Mouse (Mus musculus) ovary, postnatal 14 days (tissue): ENCODE measurements around the gene Krtap7-1.

Source experiments
- DNase-seq: peaks from one replicate; pipeline ENCODE4 v3.0.0; 2022; ENCODE audit warnings: low spot score

The Krtap7-1 gene

DNA sequence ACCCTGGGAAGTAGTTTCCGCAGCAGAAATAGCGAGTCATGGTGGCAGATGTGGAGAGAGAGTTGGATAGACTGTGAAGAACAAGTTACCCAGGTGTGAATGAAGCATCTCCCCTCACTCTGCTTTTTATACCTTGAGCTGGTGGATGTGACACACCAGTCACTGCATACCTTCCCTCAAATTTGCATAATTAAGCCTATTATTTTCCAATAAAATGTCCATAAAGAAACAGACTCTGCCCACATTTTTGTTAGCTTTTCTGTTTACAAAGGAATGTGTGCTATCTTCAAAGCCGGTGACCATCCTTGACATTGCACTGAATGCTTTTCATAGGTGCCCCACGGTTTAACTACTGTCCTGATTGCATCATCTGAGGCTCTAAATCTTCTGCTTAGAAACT lies at the start of gene Krtap7-1:
Krtap7-1 (minus strand) TSS at position 101 of the 400 bp plus-strand sequence.
- no peak for DNase-seq

DNA sequence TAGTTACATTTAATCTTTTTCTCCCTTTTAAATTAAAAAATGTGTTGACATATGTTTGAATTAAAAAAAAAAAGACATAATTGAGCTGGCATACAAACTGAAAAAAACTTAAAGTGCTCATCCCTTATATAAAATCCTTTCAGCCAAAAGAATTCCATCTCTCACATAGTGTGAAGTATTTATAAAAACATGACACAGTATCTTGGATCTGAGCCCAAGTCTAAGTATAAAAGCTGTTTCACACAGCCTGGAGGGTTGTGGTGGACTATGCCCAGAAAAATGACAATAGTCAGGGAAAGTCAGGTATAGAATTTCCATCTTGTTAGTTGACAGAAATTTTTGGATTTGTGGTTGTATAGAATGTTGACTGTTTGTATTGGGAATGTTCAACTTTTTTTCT lies 42.2 kb upstream of the Krtap7-1 start:
- no peak for DNase-seq

DNA sequence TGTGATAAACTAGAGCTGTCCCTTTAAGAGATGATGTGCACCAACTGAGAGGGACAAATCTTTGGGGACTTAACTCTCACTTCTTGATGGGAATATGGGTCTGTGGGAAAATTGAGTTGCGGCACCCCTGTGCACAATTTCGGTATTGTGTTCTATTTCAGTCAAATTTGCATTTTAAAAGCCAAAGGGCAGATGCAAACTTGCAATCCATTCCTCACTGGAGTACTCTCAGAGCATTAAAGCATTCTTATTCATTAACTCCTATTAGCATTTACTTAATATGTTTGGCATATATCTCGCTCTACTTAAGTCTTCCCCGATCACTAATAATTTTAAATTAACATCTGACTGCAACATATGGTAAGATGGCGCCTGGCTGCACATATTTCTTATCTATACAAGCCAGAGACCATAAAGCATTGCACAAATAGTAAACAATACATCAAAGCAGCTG lies 29.9 kb upstream of the Krtap7-1 start:
- DNase-seq: no peak

DNA sequence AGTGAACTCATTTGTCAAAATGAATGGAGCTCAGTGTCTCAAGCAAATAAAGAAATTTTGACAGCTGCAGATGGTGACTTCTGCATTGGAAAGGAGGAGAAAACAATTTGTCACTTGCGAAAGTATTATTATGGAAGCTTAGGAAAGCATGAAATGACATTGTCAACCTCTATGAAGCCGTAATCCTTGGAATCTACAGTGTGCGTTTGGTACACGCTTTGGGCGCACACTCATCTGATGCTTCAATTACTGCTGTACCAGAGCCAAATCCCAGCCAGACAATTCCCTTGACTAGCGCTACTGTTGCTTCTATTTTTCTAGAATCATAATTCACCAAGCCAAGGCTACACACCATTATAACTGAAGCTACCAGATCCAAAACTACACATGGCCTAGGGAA lies 29.2 kb upstream of the Krtap7-1 start:
- DNase-seq: no peak

DNA sequence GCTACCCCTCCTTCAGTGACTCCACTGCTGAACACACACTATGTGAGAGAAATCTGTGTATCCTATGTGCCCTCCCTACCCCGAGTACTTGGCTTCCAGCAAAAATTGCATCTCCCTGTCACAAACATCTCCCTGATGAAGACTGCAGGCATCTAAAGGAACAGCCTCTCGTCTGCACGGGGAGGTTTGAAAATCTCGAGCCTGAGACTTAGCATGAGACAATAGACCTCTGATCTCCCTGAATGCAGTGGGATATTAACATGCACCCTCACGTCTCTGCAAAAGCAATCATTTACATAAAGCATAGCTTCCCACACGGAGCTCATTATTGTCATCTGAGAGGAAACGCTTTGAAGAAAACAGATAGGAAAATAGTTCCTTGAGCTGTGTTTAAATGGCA lies 22.4 kb upstream of the Krtap7-1 start:
- DNase-seq: no peak

DNA sequence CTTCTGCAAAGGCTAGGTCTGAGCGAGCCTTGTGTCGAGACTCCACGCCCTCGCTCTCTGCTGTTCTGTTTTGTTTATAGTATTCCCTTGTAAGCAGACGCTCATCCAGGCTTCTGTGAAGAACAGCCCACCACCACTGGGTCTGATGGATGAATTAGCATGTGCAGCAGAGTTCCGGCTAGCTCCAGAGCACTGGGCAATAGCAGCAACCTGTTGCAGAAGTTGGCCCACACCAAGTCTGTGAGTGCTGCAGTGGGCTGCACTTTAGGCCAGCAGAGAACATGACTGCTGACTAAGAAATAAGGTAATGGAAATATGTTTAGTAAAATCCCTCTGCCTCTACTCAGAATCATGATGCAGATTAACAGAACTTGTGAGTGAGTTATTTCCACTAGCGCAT lies 21.7 kb upstream of the Krtap7-1 start:
- DNase-seq: no peak

DNA sequence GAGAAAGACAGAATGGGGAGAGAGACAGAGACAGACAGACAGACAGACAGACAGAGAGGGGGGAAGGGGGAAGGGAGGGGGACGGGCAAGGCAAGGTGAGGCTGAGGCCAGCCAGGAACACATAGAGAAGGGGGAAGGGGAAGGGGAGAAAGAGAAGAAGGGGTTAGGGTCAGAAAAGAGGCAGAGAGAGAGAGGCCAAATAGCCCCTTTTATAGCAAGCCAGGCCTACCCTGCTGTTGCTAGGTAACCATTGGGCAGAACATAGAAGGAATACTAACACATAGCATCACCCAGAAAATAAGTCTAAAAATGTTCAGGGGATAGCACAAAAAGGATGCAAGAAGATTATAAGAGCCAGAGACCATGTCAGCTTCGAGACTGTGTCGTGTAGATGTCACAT lies 20.3 kb upstream of the Krtap7-1 start:
- DNase-seq: no peak

DNA sequence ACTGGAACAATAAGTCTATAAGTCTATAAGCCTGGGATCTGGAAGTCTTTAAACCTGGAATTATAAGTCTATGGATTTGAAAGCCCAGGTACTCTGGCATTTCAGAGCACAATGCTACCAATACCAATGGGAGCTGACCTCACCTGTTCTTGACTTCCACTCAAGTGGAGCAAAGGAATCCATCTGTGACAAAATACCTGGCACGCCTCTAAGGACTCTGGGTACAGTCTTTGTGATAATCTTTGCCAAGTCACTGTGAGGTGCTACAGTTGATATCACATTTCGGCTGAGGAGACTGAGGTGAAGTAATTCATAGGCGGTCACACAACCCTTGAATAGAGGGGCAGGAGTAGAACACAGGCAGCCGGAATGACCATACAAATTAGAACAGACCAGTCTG lies 12.9 kb upstream of the Krtap7-1 start:
- no peak for DNase-seq

DNA sequence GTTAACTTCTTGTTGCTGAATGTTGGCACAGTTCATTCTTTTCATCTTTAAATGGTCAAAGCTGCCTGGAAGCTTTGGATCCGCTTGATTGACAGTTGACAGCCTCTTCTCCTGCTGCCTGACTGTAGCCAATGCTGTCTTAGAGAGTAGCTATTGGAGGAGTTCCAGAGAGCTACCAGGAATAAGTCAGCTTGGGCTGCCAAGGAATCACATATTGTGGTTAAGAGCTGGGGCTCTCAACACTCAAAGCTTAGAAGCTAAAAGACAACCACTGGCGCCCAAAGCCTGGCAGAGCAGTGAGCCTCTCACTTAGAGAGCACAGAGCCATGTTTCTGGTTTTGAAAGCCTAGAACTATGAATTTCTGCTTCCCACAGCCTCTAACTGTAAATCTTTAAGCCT lies 12.4 kb upstream of the Krtap7-1 start:
- no peak for DNase-seq

DNA sequence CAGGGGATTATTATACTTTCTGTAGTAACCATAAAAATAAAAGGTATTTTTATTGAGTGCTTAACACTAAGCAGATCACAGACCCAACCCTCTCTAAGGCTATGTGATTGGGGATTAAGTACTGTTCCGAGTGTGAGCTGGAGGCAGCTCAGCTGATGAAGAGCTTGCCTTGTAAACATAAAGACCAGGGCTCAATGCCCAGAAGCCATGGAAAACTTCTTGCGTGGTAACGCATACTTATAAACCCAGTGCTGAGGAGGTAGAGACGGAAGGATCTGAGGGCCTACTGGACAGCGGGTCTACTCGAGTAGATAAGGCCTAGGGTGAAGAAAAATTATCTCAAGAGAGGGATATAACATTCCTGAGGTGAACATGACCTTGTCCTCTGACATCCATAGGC lies 12.0 kb upstream of the Krtap7-1 start:
- DNase-seq: no peak

DNA sequence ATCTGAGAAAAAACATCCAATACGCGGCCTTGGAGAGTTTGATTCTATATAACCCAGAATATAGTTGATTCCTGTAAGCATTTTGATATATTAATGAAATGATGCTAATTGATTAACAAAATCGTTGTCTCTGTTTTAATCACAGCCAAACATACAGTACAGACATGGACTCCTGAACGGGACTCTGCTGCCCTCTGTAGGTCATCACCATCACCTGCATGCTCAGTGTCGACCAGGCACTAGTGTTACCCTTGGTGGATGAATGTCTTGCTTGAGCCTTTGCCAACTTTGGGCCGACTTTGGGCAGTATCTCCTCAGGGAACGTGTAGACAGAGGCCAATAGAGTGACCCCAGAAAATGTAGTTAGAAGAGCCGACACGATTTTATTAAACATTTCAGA lies 9.5 kb upstream of the Krtap7-1 start:
- peak; percentile 15 for DNase-seq

DNA sequence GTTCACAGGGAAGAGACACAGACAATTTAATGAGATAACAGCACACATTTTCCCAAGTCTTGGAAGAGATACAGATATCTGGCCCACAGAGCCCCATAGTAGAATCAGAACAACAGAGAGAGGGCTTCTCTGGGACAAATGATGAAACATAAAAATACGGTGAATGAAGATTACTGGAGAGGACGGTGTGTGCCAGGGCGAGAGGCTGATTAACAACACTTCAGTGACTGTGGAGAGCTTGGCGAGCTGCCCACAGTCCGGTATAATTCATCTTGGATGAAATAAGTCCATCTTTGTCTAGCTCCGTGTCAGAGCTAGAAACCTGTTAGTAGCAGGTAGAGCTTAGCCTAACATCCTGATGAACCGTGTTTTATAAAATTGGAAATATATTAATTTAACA lies 5.3 kb upstream of the Krtap7-1 start:
- no peak for DNase-seq

DNA sequence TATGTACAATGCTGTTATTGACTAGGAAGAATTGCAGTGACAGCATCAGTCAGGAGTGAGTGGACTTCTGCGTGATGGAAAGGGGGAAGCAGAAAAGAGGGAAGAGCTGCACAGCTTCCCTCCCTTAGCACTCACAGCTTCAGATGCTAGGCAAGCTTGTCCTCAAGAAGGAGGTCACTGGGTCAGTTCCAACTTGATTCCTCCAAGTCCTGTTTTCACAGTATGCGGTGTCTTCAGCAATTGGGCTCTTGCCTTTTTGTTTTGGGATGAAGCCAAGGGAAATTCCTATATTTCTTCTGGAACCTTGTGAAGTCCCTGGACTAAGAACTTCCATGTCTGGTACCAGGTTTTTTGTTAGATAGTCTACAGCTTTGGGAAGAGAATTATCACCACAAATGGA lies 4.6 kb downstream of the Krtap7-1 start:
- DNase-seq: no peak

DNA sequence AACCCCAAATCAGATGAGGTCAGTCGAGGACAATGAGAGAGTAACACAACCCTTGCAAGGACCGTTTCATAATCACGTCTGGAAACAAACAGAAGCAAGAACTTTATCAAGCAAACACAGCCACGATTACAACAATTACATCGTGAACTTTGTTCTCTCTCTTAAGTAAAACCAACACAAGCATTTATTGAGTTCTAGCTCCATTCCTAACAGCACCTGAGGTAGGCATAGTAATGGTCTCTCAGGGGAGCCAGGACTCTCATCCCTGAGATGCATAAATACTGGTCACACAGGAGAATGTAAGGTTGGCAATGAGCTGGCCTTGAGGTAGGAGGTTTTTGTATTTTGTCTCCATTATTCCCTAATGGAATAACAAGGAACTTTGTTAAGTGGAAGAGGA lies 6.3 kb downstream of the Krtap7-1 start:
- DNase-seq: no peak

DNA sequence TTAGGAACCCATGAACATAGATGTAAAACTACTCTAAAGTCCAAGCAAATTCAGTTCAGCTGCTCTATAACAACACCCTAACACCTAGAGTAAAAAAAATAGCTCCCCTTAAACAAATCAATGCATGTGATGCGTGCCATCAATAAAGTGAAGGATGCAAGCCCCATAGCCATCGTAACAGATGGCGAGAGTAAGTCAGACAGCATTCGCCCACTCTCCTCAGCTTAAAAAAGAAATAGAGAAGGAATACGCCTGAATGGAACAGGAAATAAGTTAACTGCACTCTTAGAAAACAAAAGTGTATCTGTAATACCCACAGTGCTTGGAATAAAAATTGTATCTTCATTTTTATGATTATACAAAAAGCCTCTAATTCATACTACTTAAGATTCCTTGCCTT lies 11.1 kb downstream of the Krtap7-1 start:
- no peak for DNase-seq

DNA sequence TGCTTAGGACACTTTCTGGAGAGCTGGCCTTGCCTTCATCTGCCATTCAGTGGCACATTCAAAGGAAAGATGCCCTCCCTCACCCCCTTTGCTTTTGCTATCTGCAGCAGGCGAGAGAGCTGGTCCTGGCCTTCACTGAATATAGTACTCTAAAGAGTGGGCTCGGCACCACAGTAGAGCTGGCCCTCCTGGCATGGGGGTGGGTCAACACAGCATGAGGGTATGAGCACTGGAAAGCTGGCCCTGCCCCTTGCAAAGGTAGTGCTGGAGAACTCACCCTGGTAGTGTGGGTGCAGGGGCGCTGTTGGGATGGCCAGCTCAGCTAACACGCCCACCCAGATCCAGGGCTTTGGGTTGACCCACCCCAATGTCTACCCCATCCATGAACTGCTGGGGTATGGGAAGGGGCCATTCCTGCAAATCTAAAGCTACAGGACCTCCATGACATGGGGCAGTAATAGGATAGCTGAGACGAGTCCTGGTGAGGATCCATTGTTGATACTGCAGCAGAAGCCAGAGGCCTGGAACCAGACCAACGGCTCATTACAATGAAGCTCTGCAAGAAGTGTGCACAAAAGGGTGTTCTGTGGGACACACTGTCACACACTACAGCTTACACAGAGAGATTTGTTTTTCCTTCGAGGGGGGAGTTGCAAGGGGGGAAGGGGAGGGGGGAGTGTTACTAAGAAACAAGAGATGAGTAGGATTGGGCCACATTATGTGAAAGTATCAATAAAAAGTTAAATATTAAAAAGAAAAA lies 12.5 kb downstream of the Krtap7-1 start:
- no peak for DNase-seq

DNA sequence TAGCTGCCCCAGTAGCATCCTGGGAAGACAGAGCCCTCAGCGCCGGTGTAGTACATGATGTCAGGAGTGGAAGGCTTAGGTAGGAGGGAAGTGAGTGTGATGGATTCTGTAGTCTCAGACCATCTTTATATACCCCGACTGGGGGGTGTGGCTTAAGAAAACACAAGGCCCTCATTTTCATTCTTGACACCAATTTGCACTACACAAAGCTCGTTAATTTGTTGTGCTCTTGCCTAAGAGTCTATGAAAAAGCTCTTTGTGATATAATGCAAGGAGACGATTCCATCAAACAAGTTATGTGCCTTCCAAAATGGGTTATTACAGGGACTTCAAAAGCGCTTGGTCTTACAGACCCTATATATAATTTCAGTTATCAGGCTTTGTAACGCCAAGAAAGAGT lies 20.3 kb downstream of the Krtap7-1 start, which contains the start of gene Krtap8-1:
Krtap8-1 (minus strand) TSS at position 101 of the 400 bp plus-strand sequence.
- DNase-seq: no peak

DNA sequence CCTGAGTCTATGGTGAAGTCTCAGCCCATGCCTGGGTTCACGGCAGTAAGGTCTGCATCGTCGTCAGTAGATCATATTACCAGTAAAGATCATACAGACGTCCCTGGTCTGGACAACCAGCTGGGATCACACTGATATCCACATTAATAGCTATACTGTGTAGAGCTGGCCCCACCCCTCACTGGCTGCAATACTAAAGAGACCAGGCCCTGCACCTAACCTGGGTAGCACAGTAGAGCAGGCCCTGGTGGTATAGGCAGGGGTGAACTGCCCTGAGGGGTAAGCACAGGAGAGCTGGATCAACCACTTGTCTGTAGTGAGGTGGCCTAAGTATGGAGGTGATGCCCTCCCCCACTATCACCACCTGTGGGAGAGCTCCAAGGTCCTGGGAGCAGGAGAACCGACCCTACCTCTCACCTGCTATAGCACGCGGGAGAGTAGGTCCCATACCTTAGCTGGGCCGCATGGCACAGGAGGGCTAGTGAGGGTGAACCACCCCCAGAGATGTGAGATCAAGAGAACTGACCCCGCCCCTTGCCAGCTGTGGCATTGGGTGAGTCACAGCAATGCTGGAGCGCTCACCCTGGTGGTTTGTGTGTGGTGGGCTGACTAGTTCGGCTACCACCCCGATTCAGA lies 30.3 kb downstream of the Krtap7-1 start:
- no peak for DNase-seq

DNA sequence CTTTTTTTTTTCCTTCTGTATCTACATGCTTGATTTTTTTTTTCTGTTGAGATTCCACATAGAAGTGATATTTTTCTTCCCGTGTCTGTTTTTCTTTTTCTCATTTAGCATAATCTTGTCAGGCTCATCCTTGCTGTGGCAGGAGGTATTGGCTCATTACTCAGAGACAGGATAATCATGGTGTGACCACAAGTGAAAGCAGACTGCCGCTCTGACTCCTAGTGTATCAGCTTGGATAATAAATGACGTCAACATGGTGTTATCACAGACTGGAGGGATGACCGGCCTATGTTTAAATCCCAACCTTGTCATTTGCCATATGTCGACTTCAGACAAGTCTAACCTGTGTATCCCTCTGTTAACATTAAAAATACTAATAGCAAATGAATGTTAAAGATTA lies 46.9 kb downstream of the Krtap7-1 start:
- no peak for DNase-seq
